Mouse (Mus musculus) embryonic facial prominence, embryonic 14.5 days (tissue): ENCODE results near the gene Trpm8. TPM values are rescaled to one million over a fixed set of nuclear protein-coding genes. Genes with fewer than 3 reads are reported as not detected.
A peak's percentile ranks its signal among the peaks of the same experiment; 100 is the strongest.

Source experiments
- ATAC-seq: fragments of 200-750 bp; cut with Nextera tagmentation; 2 replicates; pipeline ENCODE4 v1.8.0; 2017; ENCODE audit warnings: low read depth, moderate number of reproducible peaks, moderate TSS enrichment
- DNase-seq: peaks from one replicate; pipeline ENCODE4 v3.0.0-alpha.2; 2015; ENCODE audit warnings: low spot score
- H3K27ac ChIP-seq: fragments of 300-500 bp; sonication (generic); replicated peaks from 2 replicates; pipeline ENCODE4 v1.5.1; 2014; ENCODE audit warnings: low read depth, mild to moderate bottlenecking, low read length, moderate library complexity
- H3K27me3 ChIP-seq: fragments of 300-500 bp; sonication (generic); replicated peaks from 2 replicates; pipeline ENCODE4 v1.6.1; 2014; ENCODE audit warnings: low read length; ENCODE audit not compliant: control insufficient read depth, insufficient read depth
- H3K36me3 ChIP-seq: fragments of 300-500 bp; sonication (generic); 2 replicates; pipeline ENCODE4 v1.6.1; 2014; ENCODE audit warnings: low read length, mixed read lengths; ENCODE audit not compliant: control insufficient read depth, insufficient read depth
- H3K4me1 ChIP-seq: fragments of 300-500 bp; sonication (generic); 2 replicates; pipeline ENCODE4 v1.6.1; 2014; ENCODE audit warnings: antibody characterized with exemption, low read length; ENCODE audit not compliant: control insufficient read depth, insufficient read depth
- H3K4me2 ChIP-seq: fragments of 300-500 bp; sonication (generic); 2 replicates; pipeline ENCODE4 v1.6.1; 2014; ENCODE audit warnings: low read depth, mild to moderate bottlenecking, low read length, moderate library complexity, mixed read lengths
- H3K4me3 ChIP-seq: fragments of 300-500 bp; sonication (generic); 2 replicates; pipeline ENCODE4 v1.5.1; 2014; ENCODE audit warnings: low read depth, mild to moderate bottlenecking, low read length
- H3K9ac ChIP-seq: fragments of 300-500 bp; sonication (generic); 2 replicates; pipeline ENCODE4 v1.6.1; 2014; ENCODE audit warnings: low read depth, mild to moderate bottlenecking, low read length, moderate library complexity, mixed read lengths
- H3K9me3 ChIP-seq: fragments of 300-500 bp; sonication (generic); 2 replicates; pipeline ENCODE4 v1.6.1; 2016; ENCODE audit warnings: low read length; ENCODE audit not compliant: control insufficient read depth
- WGBS: fragments of 180-500 bp; shearing (Covaris S2); extraction: QIAGEN DNeasy Blood & Tissue Kit; methylation state at CpG from one replicate; pipeline ENCODE4 v1.1.7; 2014; 5-methylcytosine and 5-hydroxymethylcytosine counted together
- polyA plus RNA-seq: library from polyadenylated mRNA; unstranded; fragments of >200 nt; fragmentation: Nextera tagmentation; extraction: Ambion mirVana; gene quantifications from 2 replicates; pipeline ENCODE4 v1.2.1, GENCODE M21; 2014

Gene Trpm8
- polyA plus RNA-seq, 1 experiment from 2014 or later: 0.07 TPM

- no peaks in the 10 kb centered on the region for H3K27me3 ChIP-seq
- no peak overlapping the region for H3K9ac ChIP-seq
- no peak for ATAC-seq
- WGBS: 91% methylated on average over 12 of the region's 12 CpGs
- no peaks in the 10 kb centered on the region for H3K4me1 ChIP-seq
- no peak overlapping the region for H3K4me2 ChIP-seq
- no peak overlapping the region for H3K4me3 ChIP-seq
- no peaks in the 10 kb centered on the region for H3K9me3 ChIP-seq
- no peak for DNase-seq
- H3K27ac ChIP-seq: no peak overlapping the region
- no peaks in the 10 kb centered on the region for H3K36me3 ChIP-seq
Observed at GRCm38 (mm10) chr1:88355025-88355424, 77.6 kb downstream of the Trpm8 start.

- no peak overlapping the region for H3K4me3 ChIP-seq
- H3K9me3 ChIP-seq: no peaks in the 10 kb centered on the region
- WGBS: 97% methylated on average over 3 of the region's 3 CpGs
- DNase-seq (no peak), ATAC-seq (no peak)
- H3K27ac ChIP-seq: no peak overlapping the region
- H3K4me1 ChIP-seq: no peaks in the 10 kb centered on the region
- no peaks in the 10 kb centered on the region for H3K36me3 ChIP-seq
- H3K27me3 ChIP-seq: no peaks in the 10 kb centered on the region
- H3K4me2 ChIP-seq: no peak overlapping the region
- H3K9ac ChIP-seq: no peak overlapping the region
Observed at GRCm38 (mm10) chr1:88355681-88356080, 78.2 kb downstream of the Trpm8 start.

GRCm38 (mm10) chr1:88356616-88357015 lies 79.2 kb downstream of the Trpm8 start:
- Histone ChIP-seq H3K36me3 (no peaks in the 10 kb centered on the region), H3K4me2 (no peak overlapping the region), H3K4me3 (no peak overlapping the region), H3K27ac (no peak overlapping the region), H3K9me3 (no peaks in the 10 kb centered on the region), H3K27me3 (no peaks in the 10 kb centered on the region), H3K9ac (no peak overlapping the region), H3K4me1 (no peaks in the 10 kb centered on the region)
- WGBS: 86% methylated on average over 6 of the region's 6 CpGs
- no peak for DNase-seq
- ATAC-seq: no peak

- WGBS: 41% methylated on average over 6 of the region's 6 CpGs
- peak; percentile 93 for ATAC-seq
- Histone ChIP-seq H3K36me3 (no peaks in the 10 kb centered on the region), H3K9ac (no peak overlapping the region), H3K9me3 (no peaks in the 10 kb centered on the region), H3K27me3 (no peaks in the 10 kb centered on the region), H3K27ac (no peak overlapping the region), H3K4me1 (no peaks in the 10 kb centered on the region), H3K4me3 (no peak overlapping the region), H3K4me2 (no peak overlapping the region)
- DNase-seq: peak; percentile 92
Observed at GRCm38 (mm10) chr1:88357458-88358090, 80.1 kb downstream of the Trpm8 start.

GRCm38 (mm10) chr1:88358102-88358654 lies 80.7 kb downstream of the Trpm8 start:
- H3K4me2 ChIP-seq: no peak overlapping the region
- H3K27ac ChIP-seq: no peak overlapping the region
- H3K36me3 ChIP-seq: no peaks in the 10 kb centered on the region
- 79% methylated on average over 7 of the region's 7 CpGs for WGBS
- no peaks in the 10 kb centered on the region for H3K4me1 ChIP-seq
- H3K4me3 ChIP-seq: no peak overlapping the region
- no peaks in the 10 kb centered on the region for H3K27me3 ChIP-seq
- ATAC-seq (no peak), DNase-seq (no peak)
- no peaks in the 10 kb centered on the region for H3K9me3 ChIP-seq
- no peak overlapping the region for H3K9ac ChIP-seq

GRCm38 (mm10) chr1:88361085-88361484 lies 83.6 kb downstream of the Trpm8 start:
- Histone ChIP-seq H3K27me3 (no peaks in the 10 kb centered on the region), H3K9ac (no peak overlapping the region), H3K9me3 (no peaks in the 10 kb centered on the region), H3K36me3 (no peaks in the 10 kb centered on the region), H3K27ac (no peak overlapping the region), H3K4me1 (no peaks in the 10 kb centered on the region), H3K4me3 (no peak overlapping the region), H3K4me2 (no peak overlapping the region)
- peak; percentile 34 for DNase-seq
- no peak for ATAC-seq
- WGBS: 42% methylated on average over 4 of the region's 4 CpGs

- H3K4me2 ChIP-seq: no peak overlapping the region
- no peak overlapping the region for H3K4me3 ChIP-seq
- no peaks in the 10 kb centered on the region for H3K27me3 ChIP-seq
- 74% methylated on average over 11 of the region's 11 CpGs for WGBS
- ATAC-seq (no peak), DNase-seq (no peak)
- no peaks in the 10 kb centered on the region for H3K4me1 ChIP-seq
- no peaks in the 10 kb centered on the region for H3K36me3 ChIP-seq
- H3K27ac ChIP-seq: no peak overlapping the region
- no peaks in the 10 kb centered on the region for H3K9me3 ChIP-seq
- H3K9ac ChIP-seq: no peak overlapping the region
Observed at GRCm38 (mm10) chr1:88366881-88367644, 89.6 kb downstream of the Trpm8 start.

- Histone ChIP-seq H3K4me3 (no peak overlapping the region), H3K27ac (no peak overlapping the region), H3K4me1 (no peaks in the 10 kb centered on the region)
Observed at GRCm38 (mm10) chr1:88378446-88378845, 101.0 kb downstream of the Trpm8 start.

More at GRCm38 (mm10) chr1:88378446-88378845, 101.0 kb downstream of the Trpm8 start:
- no peak overlapping the region for H3K9ac ChIP-seq
- H3K27me3 ChIP-seq: no peaks in the 10 kb centered on the region
- no peaks in the 10 kb centered on the region for H3K36me3 ChIP-seq
- 93% methylated on average over 1 of the region's 1 CpGs for WGBS
- no peak overlapping the region for H3K4me2 ChIP-seq
- 0 out of 2 replicates have a peak, but pooled peaks cover 6% of the 10 kb centered on the region for H3K9me3 ChIP-seq
- no peak for DNase-seq
- no peak for ATAC-seq
